Mouse (Mus musculus): ENCODE measurements at regions not wholly inside any gene's neighbourhood (a gene's known extent, or its start where the extent isn't known, plus 50 kb on each side); places are given as distances from the start of the nearest gene placed in this dataset.
A peak's percentile ranks its signal among the peaks of the same experiment; 100 is the strongest.

DNA sequence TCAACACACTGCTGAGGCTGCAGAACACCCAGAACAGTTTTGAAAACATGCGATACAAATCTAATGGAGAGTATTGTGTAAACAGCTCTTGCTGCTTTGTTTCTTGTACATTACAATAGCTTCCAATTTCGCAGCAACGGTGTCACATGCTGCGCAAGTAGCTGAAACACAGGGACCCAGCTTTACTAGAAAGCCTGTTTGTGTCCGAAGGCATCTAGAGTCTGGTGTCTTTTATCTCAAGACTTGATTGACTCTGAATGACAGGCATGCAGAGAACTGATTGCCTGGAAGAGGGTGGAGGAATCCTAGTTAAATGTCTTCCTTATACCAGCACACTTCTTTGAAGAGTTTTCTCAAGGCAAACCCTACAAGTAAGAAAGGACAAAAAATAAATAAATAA lies 66.1 kb upstream of the Fgf10 start:
- DNase-seq: no peak

- no peak for DNase-seq
These were observed 72.7 kb upstream of the Fgf10 start for GRCm38 (mm10) chr13:118596856-118597255.

GRCm38 (mm10) chr13:118596218-118596795 lies 73.3 kb upstream of the Fgf10 start:
- DNase-seq: no peak

GRCm38 (mm10) chr13:118592074-118592473 lies 77.5 kb upstream of the Fgf10 start:
- DNase-seq: peak; percentile 11

DNA sequence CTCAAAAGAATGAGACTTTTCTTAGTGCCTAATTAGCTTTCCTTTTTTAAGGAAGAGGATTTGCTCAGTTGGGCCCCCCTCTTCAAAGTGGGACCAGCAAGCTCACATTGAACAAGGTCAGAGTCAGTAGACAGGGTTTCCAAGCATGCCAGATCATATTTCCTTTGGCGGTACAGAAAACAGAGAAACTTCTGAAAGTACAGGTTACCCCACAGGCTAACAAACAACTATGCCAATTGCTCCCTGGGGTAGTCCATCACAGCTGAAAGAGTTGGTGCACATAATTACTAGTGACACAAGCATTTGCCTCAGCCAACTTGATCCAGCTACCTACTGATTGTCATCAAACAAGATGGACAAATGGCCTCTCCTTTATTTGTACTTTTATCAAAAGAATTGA lies 97.0 kb upstream of the Fgf10 start:
- no peak for DNase-seq

- DNase-seq: no peak
These were observed 104.3 kb upstream of the Fgf10 start for GRCm38 (mm10) chr13:118565219-118565833.

DNA sequence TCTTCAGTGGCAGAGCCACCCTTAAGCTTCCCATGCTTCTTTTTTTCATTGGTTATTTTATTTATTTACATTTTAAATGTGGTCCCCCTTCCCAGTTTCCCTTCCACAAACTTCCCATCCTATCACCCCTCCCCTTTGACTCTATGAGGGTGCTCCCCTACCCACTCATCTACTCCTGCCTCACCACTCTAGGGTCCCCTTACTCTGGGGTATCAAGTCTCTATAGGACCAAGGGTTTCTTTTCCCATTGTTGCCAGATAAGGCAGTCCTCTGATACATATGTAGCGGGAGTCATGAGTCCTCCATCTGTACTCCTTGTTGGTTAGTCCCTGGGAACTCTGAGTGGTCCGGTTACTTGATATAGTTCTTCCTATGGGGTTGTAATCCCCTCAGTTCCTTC lies 110.6 kb upstream of the Fgf10 start:
- no peak for DNase-seq

DNA sequence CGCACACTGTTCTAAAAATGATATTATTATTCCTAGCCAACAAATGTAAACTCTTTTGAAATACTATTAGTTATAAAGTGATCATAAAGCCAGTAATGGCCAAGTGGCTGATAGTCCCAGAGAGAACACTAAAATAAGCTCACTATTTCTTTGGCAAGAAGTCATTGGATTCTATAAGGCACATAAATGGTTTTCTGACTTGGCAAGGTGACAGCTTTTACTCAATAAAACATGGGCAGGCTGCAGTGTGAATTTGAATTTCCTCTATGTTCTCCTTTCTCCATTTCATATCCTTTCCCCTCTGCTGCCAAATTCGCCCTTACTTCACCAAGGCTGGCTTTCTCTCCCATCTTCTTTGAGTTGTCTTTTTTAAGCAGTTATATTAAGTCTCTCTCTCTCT lies 117.6 kb upstream of the Fgf10 start:
- DNase-seq: no peak

- DNase-seq: no peak
These were observed 130.8 kb upstream of the Fgf10 start for GRCm38 (mm10) chr13:118538742-118539141.

GRCm38 (mm10) chr13:118513961-118514360 lies 126.9 kb upstream of the Mrps30 start:
- no peak for DNase-seq

DNA sequence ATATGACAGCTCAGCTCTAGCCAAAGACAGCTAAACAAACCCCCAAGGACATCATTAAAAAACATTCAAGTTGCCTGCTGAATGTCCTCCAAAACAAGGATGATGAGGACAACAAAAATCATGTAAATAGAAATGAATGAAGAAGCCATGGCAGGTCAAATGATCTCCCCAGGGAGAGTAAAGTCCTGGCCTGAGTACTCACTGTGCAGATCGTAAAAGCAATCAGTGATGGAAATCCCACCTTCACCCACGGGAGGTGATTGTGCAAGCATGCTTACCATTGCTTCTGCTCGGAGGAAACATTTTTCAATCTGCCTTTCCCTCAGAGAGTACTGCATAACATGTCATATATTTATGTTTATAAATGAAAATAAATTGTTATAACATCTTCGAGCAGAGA lies 119.1 kb upstream of the Mrps30 start:
- DNase-seq: peak; percentile 29

- DNase-seq: no peak
These were observed 103.6 kb upstream of the Mrps30 start for GRCm38 (mm10) chr13:118490610-118491009.

DNA sequence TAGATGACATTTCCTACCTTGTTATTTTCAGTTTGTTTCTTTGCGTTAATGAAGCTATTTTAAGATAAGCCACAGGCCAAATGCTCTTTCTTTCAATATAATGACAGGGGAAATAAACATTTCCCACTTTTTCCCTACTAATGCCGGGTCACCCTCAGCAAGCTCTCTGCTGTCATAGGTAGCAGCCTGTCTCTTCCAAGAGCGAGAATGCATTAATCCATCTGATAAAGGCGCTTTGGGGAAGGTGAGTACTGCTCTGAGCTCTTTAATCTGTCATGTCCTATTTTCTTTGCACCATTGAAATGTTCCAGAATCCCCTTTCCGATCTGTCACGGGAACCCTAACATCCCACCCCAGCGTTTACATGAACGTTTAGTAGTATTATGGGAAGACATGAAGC lies 96.0 kb upstream of the Mrps30 start:
- no peak for DNase-seq

GRCm38 (mm10) chr13:118480237-118480636 lies 93.2 kb upstream of the Mrps30 start:
- DNase-seq: no peak

GRCm38 (mm10) chr13:118478487-118478886 lies 91.4 kb upstream of the Mrps30 start:
- DNase-seq: no peak

DNA sequence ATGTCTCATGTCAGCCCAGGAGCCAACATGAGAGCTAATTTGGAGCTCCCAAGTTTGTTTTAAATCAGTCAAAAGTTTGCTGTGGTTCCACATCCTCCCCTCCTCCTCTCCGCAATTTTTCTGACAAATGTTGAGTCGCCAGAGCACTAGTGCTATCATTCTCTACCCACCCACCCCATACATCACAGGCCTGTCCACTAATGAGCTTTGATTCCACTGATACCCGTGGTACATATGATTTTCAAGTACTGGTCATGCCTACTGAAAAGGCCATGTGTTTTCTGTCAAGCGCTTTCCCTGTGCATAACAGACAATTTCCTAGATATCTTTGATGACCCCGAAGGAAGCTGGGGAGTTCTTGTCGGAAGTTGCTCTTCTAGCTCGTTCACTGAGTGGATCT lies 85.5 kb upstream of the Mrps30 start:
- DNase-seq: no peak

DNA sequence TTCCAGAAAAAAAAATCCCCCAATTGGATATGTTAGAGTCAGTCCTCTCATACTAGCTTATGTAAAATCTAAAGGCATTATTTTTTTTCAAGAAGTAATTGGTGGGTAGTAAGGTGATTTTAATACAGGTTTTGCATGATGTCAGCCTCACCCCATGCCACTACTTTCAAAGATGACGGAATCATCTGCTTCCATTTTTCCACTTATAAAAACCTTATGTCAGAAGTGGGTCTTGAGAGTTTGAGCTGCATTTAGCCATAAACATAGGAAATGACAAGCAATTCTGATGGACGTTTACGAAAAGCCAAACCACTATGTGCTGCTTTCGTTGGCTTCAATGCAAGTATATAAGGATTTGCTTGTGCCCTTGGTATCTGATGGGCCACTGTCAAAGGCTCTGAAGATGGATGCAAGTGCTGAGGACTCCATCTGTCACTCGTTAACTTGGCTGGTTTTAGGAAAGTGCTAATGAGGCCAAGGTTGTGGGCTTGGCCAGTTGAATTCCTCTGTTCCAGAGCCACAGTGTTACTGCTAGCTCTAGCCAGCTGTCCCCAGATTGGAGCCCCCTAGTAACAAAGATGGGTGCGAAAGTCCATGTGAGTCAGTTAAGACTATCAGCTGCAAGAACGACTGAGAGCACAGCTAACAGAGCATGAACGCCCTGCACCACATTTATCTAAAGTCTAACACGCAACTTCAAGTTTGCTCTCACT lies 72.8 kb upstream of the Mrps30 start:
- no peak for DNase-seq

GRCm38 (mm10) chr13:118448977-118449705 lies 62.1 kb upstream of the Mrps30 start:
- no peak for DNase-seq

DNA sequence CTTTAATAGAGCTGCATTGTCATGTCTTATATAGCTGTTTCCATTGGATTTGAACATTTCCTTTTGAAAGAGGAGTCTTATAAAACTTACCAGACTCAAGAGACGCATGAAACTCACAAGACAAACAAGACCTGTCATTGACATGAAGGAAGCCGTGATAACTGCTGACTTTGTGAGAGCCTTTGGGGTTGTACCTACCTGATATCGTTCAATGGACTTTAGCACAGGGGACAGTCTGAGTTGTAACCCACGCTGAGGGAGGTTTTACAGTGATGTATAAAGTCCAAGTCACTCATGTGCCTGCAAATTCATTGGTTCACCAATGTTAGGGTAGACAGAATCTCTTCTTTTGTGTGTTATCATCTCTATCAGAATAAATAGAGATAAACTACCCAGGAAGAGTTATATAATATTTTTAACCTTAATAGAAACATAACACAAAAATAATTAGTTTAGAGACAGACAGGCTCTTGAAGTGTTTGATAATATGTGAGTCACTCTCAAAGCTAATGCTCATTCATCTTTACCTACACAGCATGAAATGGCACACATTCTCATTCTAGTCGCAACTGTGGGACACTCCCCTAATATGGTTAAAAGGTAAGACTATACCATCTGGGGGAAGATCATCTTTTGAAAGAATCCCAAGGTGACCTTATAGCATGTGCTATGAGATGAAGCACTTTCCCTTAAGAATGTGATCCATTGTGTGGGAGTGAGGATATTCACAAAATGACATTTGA lies 54.4 kb upstream of the Mrps30 start:
- DNase-seq: no peak

Measured in gastrocnemius, postnatal 25 days (tissue).